Mouse (Mus musculus) kidney, adult 2 months (tissue): ENCODE data around the gene Aig1.

Experiments used
- CTCF ChIP-seq: fragments of 200-500 bp; conservative IDR thresholded peaks from 2 replicates; pipeline ENCODE4 v1.5.1; 2011; ENCODE audit warnings: low read depth, mild to moderate bottlenecking, control low read depth, low read length, moderate library complexity, mixed read lengths; ENCODE audit not compliant: insufficient read depth, insufficient read length
- POLR2A ChIP-seq: fragments of 200-500 bp; IDR thresholded peaks from one replicate; pipeline ENCODE4 v1.6.1; 2011; ENCODE audit warnings: low read depth, low read length, control low read depth

DNA sequence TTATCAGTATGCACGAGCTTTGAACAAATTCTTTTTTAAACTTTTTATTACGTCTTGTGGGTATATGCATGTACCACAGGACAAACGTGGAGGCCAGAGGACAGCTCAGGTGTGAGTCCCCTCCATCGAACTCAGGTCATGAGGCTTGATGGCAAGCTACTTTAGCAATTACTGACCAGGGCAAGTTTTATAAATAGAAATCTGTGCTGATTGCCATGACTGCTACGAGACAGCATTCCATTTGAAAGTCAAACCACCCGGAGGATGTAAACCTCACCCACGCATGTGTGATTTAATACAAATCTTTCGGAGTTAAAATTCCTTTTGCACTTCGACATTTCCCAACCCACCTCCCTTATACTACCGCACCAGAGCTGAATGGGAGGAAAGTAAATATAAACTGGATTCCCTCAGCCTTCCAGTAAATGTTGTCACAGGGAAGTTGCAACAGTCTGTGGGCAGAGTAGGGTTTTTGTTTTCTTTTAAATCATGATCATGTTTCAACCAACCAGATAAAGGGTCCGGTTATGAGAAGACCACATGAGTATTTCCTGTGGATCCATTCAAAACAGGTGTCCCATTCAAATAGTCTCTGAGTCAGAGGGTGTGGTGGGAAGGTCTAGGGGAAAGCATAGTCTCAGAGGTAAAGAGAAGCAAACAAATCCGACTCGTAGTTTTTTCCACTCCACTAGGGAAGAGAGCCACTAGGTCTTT is 699 bp upstream of the Aig1 start:
- TF ChIP-seq CTCF, result no peak
- no peak for TF ChIP-seq POLR2A
